Mouse (Mus musculus): ENCODE measurements around the gene 9230102O04Rik. TPM values are rescaled to one million over a fixed set of nuclear protein-coding genes. Genes with fewer than 3 reads are reported as not detected.

Gene 9230102O04Rik
- polyA plus RNA-seq, 1 experiment from 2014 or later = not detected

- no peaks in the 10 kb centered on the region for H3K9me3 ChIP-seq
- ATAC-seq (ENCODE audit: low read depth) = no peak
- peak overlapping the region; percentile 67 for H3K4me2 ChIP-seq
- peak overlapping the region; percentile 41; the same call in 1 of the 2 replicates for H3K9ac ChIP-seq
- peaks cover 48% of the 10 kb centered on the region for H3K4me1 ChIP-seq (replicated peaks)
- no peak overlapping the region for H3K27ac ChIP-seq (replicated peaks)
- 1% methylated on average over 31 of the region's 31 CpGs for WGBS
- peak overlapping the region; percentile 39 for H3K4me3 ChIP-seq
- peaks cover 100% of the 10 kb centered on the region for H3K27me3 ChIP-seq
- H3K36me3 ChIP-seq = no peaks in the 10 kb centered on the region
Measured at GRCm38 (mm10) chr2:9876621-9877325, 12.6 kb downstream of the 9230102O04Rik start.

GRCm38 (mm10) chr2:9875676-9876357, 13.5 kb downstream of the 9230102O04Rik start:
- no peaks in the 10 kb centered on the region for H3K36me3 ChIP-seq
- peak overlapping the region; percentile 39; the same call in 1 of the 2 replicates for H3K4me3 ChIP-seq
- peaks cover 100% of the 10 kb centered on the region for H3K27me3 ChIP-seq
- no peak for ATAC-seq (ENCODE audit: low read depth)
- no peaks in the 10 kb centered on the region for H3K9me3 ChIP-seq
- H3K9ac ChIP-seq = no peak overlapping the region
- H3K4me2 ChIP-seq = 0 out of 2 replicates have a peak overlapping the region, but pooled peaks have one; percentile 67
- H3K4me1 ChIP-seq (replicated peaks) = peaks cover 39% of the 10 kb centered on the region
- H3K27ac ChIP-seq (replicated peaks) = no peak overlapping the region
- 7% methylated on average over 12 of the region's 12 CpGs for WGBS

- Histone ChIP-seq H3K4me1 (replicated peaks) (peaks cover 36% of the 10 kb centered on the region), H3K36me3 (no peaks in the 10 kb centered on the region), H3K4me2 (peak overlapping the region; percentile 14; the same call in 1 of the 2 replicates), H3K9me3 (no peaks in the 10 kb centered on the region), H3K27me3 (peaks cover 100% of the 10 kb centered on the region), H3K27ac (replicated peaks) (no peak overlapping the region), H3K4me3 (peak overlapping the region; percentile 16), H3K9ac (0 out of 2 replicates have a peak overlapping the region, but pooled peaks have one; percentile 23)
- 2% methylated on average over 4 of the region's 4 CpGs for WGBS
- no peak for ATAC-seq (ENCODE audit: low read depth)
Measured at GRCm38 (mm10) chr2:9875220-9875619, 14.1 kb downstream of the 9230102O04Rik start.

GRCm38 (mm10) chr2:9874467-9875219, 14.7 kb downstream of the 9230102O04Rik start:
- H3K4me1 ChIP-seq (replicated peaks) = peaks cover 36% of the 10 kb centered on the region
- no peak for ATAC-seq (ENCODE audit: low read depth)
- peak overlapping the region; percentile 16 for H3K4me3 ChIP-seq
- peak overlapping the region; percentile 14 for H3K4me2 ChIP-seq
- 0 out of 2 replicates have a peak overlapping the region, but pooled peaks have one; percentile 23 for H3K9ac ChIP-seq
- no peak overlapping the region for H3K27ac ChIP-seq (replicated peaks)
- no peaks in the 10 kb centered on the region for H3K36me3 ChIP-seq
- WGBS = 3% methylated on average over 38 of the region's 39 CpGs
- no peaks in the 10 kb centered on the region for H3K9me3 ChIP-seq
- peaks cover 100% of the 10 kb centered on the region for H3K27me3 ChIP-seq

GRCm38 (mm10) chr2:9873757-9874156, 15.6 kb downstream of the 9230102O04Rik start:
- Histone ChIP-seq H3K27me3 (peaks cover 93% of the 10 kb centered on the region), H3K4me2 (no peak overlapping the region), H3K4me1 (replicated peaks) (peaks cover 36% of the 10 kb centered on the region), H3K9ac (no peak overlapping the region), H3K4me3 (no peak overlapping the region), H3K36me3 (no peaks in the 10 kb centered on the region), H3K27ac (replicated peaks) (no peak overlapping the region), H3K9me3 (no peaks in the 10 kb centered on the region)
- ATAC-seq (ENCODE audit: low read depth) = no peak
- 18% methylated on average over 2 of the region's 2 CpGs for WGBS

- peak overlapping the region; percentile 24 for H3K4me2 ChIP-seq
- peaks cover 83% of the 10 kb centered on the region for H3K27me3 ChIP-seq
- peaks cover 27% of the 10 kb centered on the region for H3K4me1 ChIP-seq (replicated peaks)
- H3K9ac ChIP-seq = no peak overlapping the region
- WGBS = 2% methylated on average over 12 of the region's 12 CpGs
- H3K27ac ChIP-seq (replicated peaks) = no peak overlapping the region
- no peaks in the 10 kb centered on the region for H3K9me3 ChIP-seq
- peak overlapping the region; percentile 8; the same call in 1 of the 2 replicates for H3K4me3 ChIP-seq
- no peaks in the 10 kb centered on the region for H3K36me3 ChIP-seq
- ATAC-seq (ENCODE audit: low read depth) = no peak
Measured at GRCm38 (mm10) chr2:9872682-9873081, 16.7 kb downstream of the 9230102O04Rik start.

- WGBS = 18% methylated on average over 6 of the region's 6 CpGs
- H3K4me1 ChIP-seq (replicated peaks) = peaks cover 19% of the 10 kb centered on the region
- H3K4me3 ChIP-seq = no peak overlapping the region
- H3K9ac ChIP-seq = no peak overlapping the region
- H3K27me3 ChIP-seq = peaks cover 74% of the 10 kb centered on the region
- no peaks in the 10 kb centered on the region for H3K9me3 ChIP-seq
- ATAC-seq (ENCODE audit: low read depth) = no peak
- no peak overlapping the region for H3K4me2 ChIP-seq
- no peak overlapping the region for H3K27ac ChIP-seq (replicated peaks)
- H3K36me3 ChIP-seq = no peaks in the 10 kb centered on the region
Measured at GRCm38 (mm10) chr2:9871798-9872197, 17.5 kb downstream of the 9230102O04Rik start.

GRCm38 (mm10) chr2:9871141-9871716, 18.1 kb downstream of the 9230102O04Rik start:
- peaks cover 68% of the 10 kb centered on the region for H3K27me3 ChIP-seq
- H3K27ac ChIP-seq (replicated peaks) = no peak overlapping the region

GRCm38 (mm10) chr2:9867092-9867825, 22.1 kb downstream of the 9230102O04Rik start:
- no peaks in the 10 kb centered on the region for H3K9me3 ChIP-seq
- no peaks in the 10 kb centered on the region for H3K4me1 ChIP-seq (replicated peaks)
- no peak overlapping the region for H3K27ac ChIP-seq (replicated peaks)
- no peak overlapping the region for H3K4me3 ChIP-seq
- no peak overlapping the region for H3K4me2 ChIP-seq
- peaks cover 28% of the 10 kb centered on the region for H3K27me3 ChIP-seq
- 63% methylated on average over 12 of the region's 12 CpGs for WGBS
- H3K36me3 ChIP-seq = no peaks in the 10 kb centered on the region
- H3K9ac ChIP-seq = no peak overlapping the region
- ATAC-seq (ENCODE audit: low read depth) = no peak

More at GRCm38 (mm10) chr2:9871141-9871716, 18.1 kb downstream of the 9230102O04Rik start:
- H3K4me3 ChIP-seq = no peak overlapping the region
- H3K4me2 ChIP-seq = no peak overlapping the region
- WGBS = 31% methylated on average over 4 of the region's 4 CpGs
- no peak overlapping the region for H3K9ac ChIP-seq
- no peaks in the 10 kb centered on the region for H3K9me3 ChIP-seq
- ATAC-seq (ENCODE audit: low read depth) = no peak
- no peaks in the 10 kb centered on the region for H3K36me3 ChIP-seq
- peaks cover 18% of the 10 kb centered on the region for H3K4me1 ChIP-seq (replicated peaks)

GRCm38 (mm10) chr2:9860698-9861097, 28.6 kb downstream of the 9230102O04Rik start:
- Histone ChIP-seq H3K4me1 (replicated peaks) (no peaks in the 10 kb centered on the region), H3K9me3 (no peaks in the 10 kb centered on the region), H3K36me3 (no peaks in the 10 kb centered on the region), H3K4me3 (no peak overlapping the region), H3K9ac (no peak overlapping the region), H3K27ac (replicated peaks) (no peak overlapping the region), H3K4me2 (no peak overlapping the region), H3K27me3 (0 out of 2 replicates have a peak, but pooled peaks cover 3% of the 10 kb centered on the region)
- ATAC-seq (ENCODE audit: low read depth) = no peak
- WGBS = 73% methylated on average over 5 of the region's 5 CpGs

GRCm38 (mm10) chr2:9855861-9856260, 33.5 kb downstream of the 9230102O04Rik start:
- WGBS = 46% methylated on average over 4 of the region's 4 CpGs
- Histone ChIP-seq H3K4me1 (replicated peaks) (peaks cover 9% of the 10 kb centered on the region), H3K9ac (no peak overlapping the region), H3K27me3 (0 out of 2 replicates have a peak, but pooled peaks cover 3% of the 10 kb centered on the region), H3K9me3 (no peaks in the 10 kb centered on the region), H3K27ac (replicated peaks) (no peak overlapping the region), H3K4me2 (no peak overlapping the region), H3K36me3 (no peaks in the 10 kb centered on the region), H3K4me3 (no peak overlapping the region)
- no peak for ATAC-seq (ENCODE audit: low read depth)

All from neural tube, embryonic 13.5 days (tissue).